Mouse (Mus musculus): ENCODE data around the gene Gm21974. TPM values are rescaled to one million over a fixed set of nuclear protein-coding genes. Genes with fewer than 3 reads are reported as not detected.
"Not testable (repeated sequence)": the region's sequence is repeated elsewhere in the genome, so short reads cannot be mapped to it uniquely, and the experiment has no call there.

Gm21974 gene
- polyA plus RNA-seq, 1 experiment from 2014 or later = not detected

DNA sequence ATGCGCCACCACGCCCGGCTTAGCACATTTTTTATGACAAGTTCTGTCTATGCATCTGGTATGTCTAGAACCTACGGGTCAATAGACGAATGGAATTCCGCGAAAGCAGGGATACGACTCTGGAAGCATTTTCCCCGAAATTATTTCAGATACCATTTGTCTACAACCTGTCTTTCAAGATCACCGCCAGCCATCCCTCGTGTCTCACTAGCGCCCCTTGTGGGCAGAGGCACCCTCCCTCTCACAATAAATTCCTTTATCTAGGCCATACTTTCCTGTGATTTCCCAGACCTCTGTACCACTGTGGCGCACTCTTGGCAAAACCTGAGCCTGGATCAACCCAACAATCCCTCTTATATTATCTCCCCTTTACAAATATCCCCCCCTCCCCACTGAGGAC is 1.1 kb upstream of the Gm21974 start:
- H3K4me1 ChIP-seq (replicated peaks) = peaks cover 9% of the 10 kb centered on the region
- H3K27ac ChIP-seq = no peak overlapping the region
- H3K4me2 ChIP-seq = no peak overlapping the region
- ATAC-seq (ENCODE audit: insufficient number of reproducible peaks, insufficient read depth, low FRiP score, low TSS enrichment, low read depth) = no peak
- no peak overlapping the region for H3K4me3 ChIP-seq (replicated peaks)
- H3K36me3 ChIP-seq = peaks cover 24% of the 10 kb centered on the region
- H3K27me3 ChIP-seq = 0 out of 2 replicates have a peak, but pooled peaks cover 2% of the 10 kb centered on the region
- H3K9me3 ChIP-seq = no peaks in the 10 kb centered on the region
- no peak overlapping the region for H3K9ac ChIP-seq (replicated peaks)
- WGBS = 55% methylated on average over 13 of the region's 13 CpGs

DNA sequence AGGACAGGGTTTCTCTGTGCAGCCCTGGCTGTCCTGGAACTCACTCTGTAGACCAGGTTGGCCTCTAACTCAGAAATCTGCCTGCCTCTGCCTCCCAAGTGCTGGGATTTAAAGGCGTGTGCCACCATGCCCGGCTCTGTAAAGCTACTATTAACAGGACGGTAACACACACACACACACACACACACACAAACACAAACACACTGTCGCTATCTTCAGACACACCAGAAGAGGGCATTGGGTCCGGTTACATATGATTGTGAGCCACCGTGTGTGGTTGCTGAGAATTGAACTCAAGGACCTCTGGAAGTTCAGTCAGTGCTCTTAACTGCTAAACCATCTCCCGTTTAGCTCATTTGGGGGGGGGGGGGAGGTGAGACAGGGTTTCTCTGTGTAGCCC is 637 bp upstream of the Gm21974 start:
- not testable (repeated sequence) for H3K27ac ChIP-seq, H3K9me3 ChIP-seq

DNA sequence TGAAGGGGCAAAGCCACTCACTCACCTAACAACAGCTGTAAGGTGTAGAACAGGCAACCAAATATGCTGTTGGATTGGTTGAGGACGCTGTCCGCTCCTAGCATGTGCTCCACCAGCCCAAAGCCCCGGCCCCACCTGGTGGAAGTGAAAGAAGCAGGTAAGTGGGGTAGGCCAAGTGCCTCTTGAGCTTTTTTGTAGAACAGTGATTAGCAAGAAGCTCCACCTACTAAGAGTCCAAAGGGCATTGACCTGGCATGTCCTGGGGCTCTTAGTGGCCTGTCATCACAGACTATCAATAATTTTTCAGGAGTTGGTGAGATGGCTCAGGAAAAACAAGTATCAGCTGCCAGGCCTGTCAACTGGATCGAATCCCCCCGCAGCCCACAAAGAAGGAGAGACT is 774 bp downstream of the Gm21974 start:
- peaks cover 13% of the 10 kb centered on the region for H3K4me1 ChIP-seq (replicated peaks)
- H3K36me3 ChIP-seq = peaks cover 43% of the 10 kb centered on the region
- H3K4me3 ChIP-seq (replicated peaks) = peak overlapping the region; percentile 59
- no peaks in the 10 kb centered on the region for H3K9me3 ChIP-seq
- 0 out of 2 replicates have a peak, but pooled peaks cover under 1% of the 10 kb centered on the region for H3K27me3 ChIP-seq
- no peak for ATAC-seq (ENCODE audit: insufficient number of reproducible peaks, insufficient read depth, low FRiP score, low TSS enrichment, low read depth)
- peak overlapping the region; percentile 79 for H3K4me2 ChIP-seq
- peak overlapping the region; percentile 70; the same call in 1 of the 2 replicates for H3K9ac ChIP-seq (replicated peaks)
- no peak overlapping the region for H3K27ac ChIP-seq
- WGBS = 72% methylated on average over 5 of the region's 5 CpGs

More for the DNA sequence above, 637 bp upstream of the Gm21974 start:
- not testable (repeated sequence) for ATAC-seq (ENCODE audit: insufficient number of reproducible peaks, insufficient read depth, low FRiP score, low TSS enrichment, low read depth); H3K4me1 ChIP-seq (replicated peaks); H3K9ac ChIP-seq (replicated peaks); H3K27me3 ChIP-seq
- H3K4me2 ChIP-seq = peak overlapping the region; percentile 79
- H3K36me3 ChIP-seq = peaks cover 29% of the 10 kb centered on the region
- 63% methylated on average over 7 of the region's 7 CpGs for WGBS
- peak overlapping the region; percentile 59 for H3K4me3 ChIP-seq (replicated peaks)

DNA sequence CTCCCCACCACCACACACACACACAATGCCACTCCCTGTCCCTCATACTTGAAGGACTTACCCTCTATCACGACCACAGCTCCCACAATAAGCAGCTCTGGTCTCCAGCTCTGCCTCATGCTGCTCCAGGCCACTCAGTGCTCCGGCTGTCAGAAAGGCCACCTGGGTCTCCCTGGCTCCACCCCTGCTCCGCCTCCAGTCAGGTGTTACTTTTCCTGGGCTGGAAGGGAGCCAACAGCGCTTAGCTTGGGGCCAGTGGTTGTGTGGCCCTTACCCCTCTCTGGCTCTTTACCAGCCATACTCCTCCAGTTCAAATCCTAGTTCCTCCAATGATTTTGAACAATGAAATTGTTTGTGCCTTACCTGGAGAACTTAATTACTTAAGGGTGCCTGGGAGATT is 4.5 kb downstream of the Gm21974 start, which contains the start of gene Prss53:
Gene Prss53 (minus strand): TSS at position 173 of the 400 bp plus-strand sequence.
- Histone ChIP-seq H3K9me3 (no peaks in the 10 kb centered on the region), H3K4me1 (replicated peaks) (peaks cover 13% of the 10 kb centered on the region), H3K9ac (replicated peaks) (no peak within 1 kb of the TSS), H3K36me3 (peaks cover 80% of the 10 kb centered on the region), H3K27me3 (no peaks in the 10 kb centered on the region), H3K27ac (no peak within 1 kb of the TSS), H3K4me3 (replicated peaks) (no peak within 1 kb of the TSS), H3K4me2 (no peak within 1 kb of the TSS)
- WGBS = 26% methylated on average over 4 of the region's 4 CpGs
- ATAC-seq (ENCODE audit: insufficient number of reproducible peaks, insufficient read depth, low FRiP score, low TSS enrichment, low read depth) = no peak

GRCm38 (mm10) chr7:127888821-127889220 is 6.4 kb downstream of the Gm21974 start:
- no peak overlapping the region for H3K27ac ChIP-seq
- peaks cover 98% of the 10 kb centered on the region for H3K36me3 ChIP-seq
- peaks cover 9% of the 10 kb centered on the region for H3K4me1 ChIP-seq (replicated peaks)
- no peak overlapping the region for H3K9ac ChIP-seq (replicated peaks)
- no peaks in the 10 kb centered on the region for H3K9me3 ChIP-seq
- no peaks in the 10 kb centered on the region for H3K27me3 ChIP-seq
- 74% methylated on average over 3 of the region's 3 CpGs for WGBS
- H3K4me3 ChIP-seq (replicated peaks) = no peak overlapping the region
- H3K4me2 ChIP-seq = no peak overlapping the region
- ATAC-seq (ENCODE audit: insufficient number of reproducible peaks, insufficient read depth, low FRiP score, low TSS enrichment, low read depth) = no peak

DNA sequence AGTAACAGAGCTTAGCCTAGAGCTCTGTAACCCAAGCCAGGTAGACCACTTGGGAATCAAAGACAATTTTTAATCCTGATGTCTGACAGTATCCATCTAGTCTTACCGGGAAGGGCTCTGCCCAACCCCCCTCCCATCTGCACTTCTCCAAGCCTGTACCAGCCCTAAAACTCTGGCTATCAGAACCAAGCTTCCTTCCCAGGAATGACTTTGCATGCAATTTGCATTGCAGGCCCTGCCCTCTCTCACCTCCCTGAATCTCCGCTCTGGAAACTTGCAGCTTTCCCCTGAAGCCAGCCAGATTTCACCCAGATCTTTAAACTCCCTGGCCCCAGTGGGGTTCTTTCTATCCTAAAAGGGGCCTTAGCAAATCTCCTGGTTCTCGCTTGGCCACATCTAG is 7.5 kb downstream of the Gm21974 start:
- Histone ChIP-seq H3K4me1 (replicated peaks) (peaks cover 17% of the 10 kb centered on the region), H3K27ac (no peak overlapping the region), H3K4me3 (replicated peaks) (no peak overlapping the region), H3K9me3 (no peaks in the 10 kb centered on the region), H3K36me3 (peaks cover 98% of the 10 kb centered on the region), H3K9ac (replicated peaks) (no peak overlapping the region), H3K27me3 (no peaks in the 10 kb centered on the region), H3K4me2 (no peak overlapping the region)
- 86% methylated on average over 3 of the region's 3 CpGs for WGBS
- ATAC-seq (ENCODE audit: insufficient number of reproducible peaks, insufficient read depth, low FRiP score, low TSS enrichment, low read depth) = no peak

- no peak for ATAC-seq (ENCODE audit: insufficient number of reproducible peaks, insufficient read depth, low FRiP score, low TSS enrichment, low read depth)
- Histone ChIP-seq H3K9ac (replicated peaks) (0 out of 2 replicates have a peak overlapping the region, but pooled peaks have one; percentile 23), H3K27ac (no peak overlapping the region)
These were observed 8.1 kb downstream of the Gm21974 start for GRCm38 (mm10) chr7:127887191-127887590.

GRCm38 (mm10) chr7:127886551-127886950 is 8.7 kb downstream of the Gm21974 start:
- no peak overlapping the region for H3K4me2 ChIP-seq
- WGBS = 91% methylated on average over 6 of the region's 6 CpGs

More at GRCm38 (mm10) chr7:127887191-127887590, 8.1 kb downstream of the Gm21974 start:
- H3K27me3 ChIP-seq = no peaks in the 10 kb centered on the region
- no peak overlapping the region for H3K4me2 ChIP-seq
- no peaks in the 10 kb centered on the region for H3K9me3 ChIP-seq
- no peak overlapping the region for H3K4me3 ChIP-seq (replicated peaks)
- peaks cover 98% of the 10 kb centered on the region for H3K36me3 ChIP-seq
- 83% methylated on average over 8 of the region's 8 CpGs for WGBS
- peaks cover 17% of the 10 kb centered on the region for H3K4me1 ChIP-seq (replicated peaks)

DNA sequence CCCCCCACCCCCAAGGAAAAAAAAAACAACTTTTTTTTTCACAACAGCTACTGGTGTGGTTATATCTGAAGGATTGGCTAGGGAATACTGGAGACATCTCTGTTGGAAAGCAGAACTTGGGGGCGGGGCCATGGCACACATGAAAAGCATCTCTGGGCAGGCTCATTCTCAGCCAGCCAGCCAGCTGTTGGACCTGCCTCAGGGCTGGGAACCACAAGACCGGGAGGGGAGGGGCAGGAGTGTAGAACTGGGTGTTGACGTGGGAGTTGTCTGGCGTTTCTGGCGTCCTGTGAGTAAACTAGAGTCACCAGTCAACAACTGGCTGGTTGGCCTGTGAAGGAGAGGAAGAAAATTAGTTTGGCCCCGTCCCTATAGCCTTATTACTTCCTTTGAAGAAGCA is 9.3 kb downstream of the Gm21974 start:
- Histone ChIP-seq H3K4me3 (replicated peaks) (no peak overlapping the region), H3K9ac (replicated peaks) (no peak overlapping the region), H3K4me2 (no peak overlapping the region), H3K27ac (no peak overlapping the region), H3K9me3 (no peaks in the 10 kb centered on the region), H3K4me1 (replicated peaks) (peaks cover 17% of the 10 kb centered on the region), H3K36me3 (peaks cover 100% of the 10 kb centered on the region), H3K27me3 (no peaks in the 10 kb centered on the region)
- WGBS = 56% methylated on average over 6 of the region's 6 CpGs
- ATAC-seq (ENCODE audit: insufficient number of reproducible peaks, insufficient read depth, low FRiP score, low TSS enrichment, low read depth) = no peak

More at GRCm38 (mm10) chr7:127886551-127886950, 8.7 kb downstream of the Gm21974 start:
- ATAC-seq (ENCODE audit: insufficient number of reproducible peaks, insufficient read depth, low FRiP score, low TSS enrichment, low read depth) = no peak
- H3K27ac ChIP-seq = no peak overlapping the region
- H3K4me1 ChIP-seq (replicated peaks) = peaks cover 17% of the 10 kb centered on the region
- no peaks in the 10 kb centered on the region for H3K9me3 ChIP-seq
- H3K27me3 ChIP-seq = no peaks in the 10 kb centered on the region
- no peak overlapping the region for H3K9ac ChIP-seq (replicated peaks)
- peaks cover 100% of the 10 kb centered on the region for H3K36me3 ChIP-seq
- H3K4me3 ChIP-seq (replicated peaks) = no peak overlapping the region

GRCm38 (mm10) chr7:127880431-127880830 is 14.8 kb downstream of the Gm21974 start:
- peaks cover 79% of the 10 kb centered on the region for H3K36me3 ChIP-seq
- no peak overlapping the region for H3K9ac ChIP-seq (replicated peaks)
- 87% methylated on average over 12 of the region's 12 CpGs for WGBS
- H3K4me3 ChIP-seq (replicated peaks) = no peak overlapping the region
- ATAC-seq (ENCODE audit: insufficient number of reproducible peaks, insufficient read depth, low FRiP score, low TSS enrichment, low read depth) = no peak
- H3K27ac ChIP-seq = no peak overlapping the region
- no peaks in the 10 kb centered on the region for H3K27me3 ChIP-seq
- H3K4me1 ChIP-seq (replicated peaks) = peaks cover 23% of the 10 kb centered on the region
- no peak overlapping the region for H3K4me2 ChIP-seq
- H3K9me3 ChIP-seq = no peaks in the 10 kb centered on the region

- no peak overlapping the region for H3K9ac ChIP-seq (replicated peaks)
- peaks cover 27% of the 10 kb centered on the region for H3K4me1 ChIP-seq (replicated peaks)
- H3K27me3 ChIP-seq = no peaks in the 10 kb centered on the region
- no peak for ATAC-seq (ENCODE audit: insufficient number of reproducible peaks, insufficient read depth, low FRiP score, low TSS enrichment, low read depth)
- H3K27ac ChIP-seq = no peak overlapping the region
- peaks cover 68% of the 10 kb centered on the region for H3K36me3 ChIP-seq
- H3K9me3 ChIP-seq = no peaks in the 10 kb centered on the region
- WGBS = 98% methylated on average over 9 of the region's 9 CpGs
- no peak overlapping the region for H3K4me3 ChIP-seq (replicated peaks)
- H3K4me2 ChIP-seq = no peak overlapping the region
These were observed 16.0 kb downstream of the Gm21974 start for GRCm38 (mm10) chr7:127879301-127879700.

Measured in limb, embryonic 12.5 days (tissue).